Mouse (Mus musculus) intestine, postnatal 0 days (tissue): ENCODE results near the gene Ccnl2. TPM values are rescaled to one million over a fixed set of nuclear protein-coding genes. Genes with fewer than 3 reads are reported as not detected.

ENCODE experiments used
- ATAC-seq: fragments of 200-750 bp; cut with Nextera tagmentation; 2 replicates; pipeline ENCODE4 v1.8.0; 2017; ENCODE audit warnings: mild to moderate bottlenecking, moderate TSS enrichment, moderate library complexity
- H3K27ac ChIP-seq: fragments of 300-500 bp; sonication (generic); 2 replicates; pipeline ENCODE4 v1.5.1; 2014; ENCODE audit warnings: mild to moderate bottlenecking, low read depth, low read length, moderate library complexity
- H3K27me3 ChIP-seq: fragments of 300-500 bp; sonication (generic); replicated peaks from 2 replicates; pipeline ENCODE4 v1.6.1; 2014; ENCODE audit warnings: low read length, mixed read lengths; ENCODE audit not compliant: control insufficient read depth, insufficient read depth
- H3K36me3 ChIP-seq: fragments of 300-500 bp; sonication (generic); 2 replicates; pipeline ENCODE4 v1.6.1; 2014; ENCODE audit warnings: mild to moderate bottlenecking, moderate library complexity; ENCODE audit not compliant: control insufficient read depth, insufficient read depth
- H3K4me1 ChIP-seq: fragments of 300-500 bp; sonication (generic); replicated peaks from 2 replicates; pipeline ENCODE4 v1.6.1; 2014; ENCODE audit warnings: antibody characterized with exemption, low read length, mixed read lengths; ENCODE audit not compliant: control insufficient read depth, insufficient read depth
- H3K4me2 ChIP-seq: fragments of 300-500 bp; sonication (generic); replicated peaks from 2 replicates; pipeline ENCODE4 v1.6.1; 2014; ENCODE audit warnings: low read depth, mild to moderate bottlenecking, moderate library complexity
- H3K4me3 ChIP-seq: fragments of 300-500 bp; sonication (generic); 2 replicates; pipeline ENCODE4 v1.5.1; 2014; ENCODE audit warnings: low read depth, low read length
- H3K9ac ChIP-seq: fragments of 300-500 bp; sonication (generic); 2 replicates; pipeline ENCODE4 v1.6.1; 2014; ENCODE audit warnings: mild to moderate bottlenecking, low read depth, low read length
- H3K9me3 ChIP-seq: fragments of 300-500 bp; sonication (generic); 2 replicates; pipeline ENCODE4 v1.6.1; 2016; ENCODE audit warnings: mixed run types; ENCODE audit not compliant: control insufficient read depth
- CTCF ChIP-seq: sonication (generic); IDR thresholded peaks from 2 replicates; pipeline ENCODE4 v1.5.1; 2016; ENCODE audit warnings: low read depth, mild to moderate bottlenecking, control low read depth, antibody characterized with exemption, moderate library complexity
- WGBS: fragments of 180-500 bp; shearing (Covaris S2); extraction: QIAGEN DNeasy Blood & Tissue Kit; methylation state at CpG from one replicate; pipeline ENCODE4 v1.1.7; 2014; 5-methylcytosine and 5-hydroxymethylcytosine counted together
- polyA plus RNA-seq: library from polyadenylated mRNA; unstranded; fragments of >200 nt; fragmentation: Nextera tagmentation; extraction: Ambion mirVana; gene quantifications from 2 replicates; pipeline ENCODE4 v1.2.1, GENCODE M21; 2015

Ccnl2 gene
- polyA plus RNA-seq, 1 experiment from 2014 or later = 54.7 TPM

DNA sequence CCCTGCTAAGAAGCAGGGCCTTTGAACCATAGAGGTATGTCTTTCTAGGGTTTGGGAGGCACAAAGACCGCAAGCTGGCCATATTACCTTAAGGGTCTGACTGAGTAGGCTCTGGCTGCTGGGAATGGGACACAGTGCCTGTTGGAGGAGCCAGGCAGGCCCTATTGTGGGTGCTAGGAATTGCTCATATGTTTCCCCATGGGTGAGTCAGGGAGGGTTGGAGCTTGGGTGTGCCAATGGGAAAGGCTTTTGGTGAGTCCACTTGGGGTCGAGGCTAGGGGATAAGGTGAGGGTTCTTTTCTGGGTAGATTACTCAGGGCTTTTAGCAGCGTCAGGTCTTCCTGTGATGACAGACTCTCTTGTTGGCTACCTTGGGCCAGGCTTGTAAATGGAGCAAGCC, 39.1 kb downstream of the Ccnl2 start:
- Histone ChIP-seq H3K36me3 (peaks cover 26% of the 10 kb centered on the region), H3K27me3 (no peaks in the 10 kb centered on the region), H3K4me1 (peaks cover 6% of the 10 kb centered on the region; the same call in 1 of the 2 replicates), H3K27ac (no peak overlapping the region), H3K4me3 (no peak overlapping the region), H3K4me2 (no peak overlapping the region), H3K9ac (no peak overlapping the region), H3K9me3 (no peaks in the 10 kb centered on the region)
- 85% methylated on average over 3 of the region's 3 CpGs for WGBS
- no peak for ATAC-seq
- TF ChIP-seq CTCF = no peak

- H3K27ac ChIP-seq = no peak overlapping the region; the same call in 1 of the 2 replicates
- H3K9ac ChIP-seq = no peak overlapping the region
- H3K27me3 ChIP-seq = no peaks in the 10 kb centered on the region
- no peak overlapping the region for H3K4me2 ChIP-seq
- H3K4me1 ChIP-seq = peaks cover 6% of the 10 kb centered on the region; the same call in 1 of the 2 replicates
- no peak overlapping the region for H3K4me3 ChIP-seq
- no peak for TF ChIP-seq CTCF
- WGBS = 68% methylated on average over 2 of the region's 2 CpGs
- no peak for ATAC-seq
- peaks cover 31% of the 10 kb centered on the region for H3K36me3 ChIP-seq
- H3K9me3 ChIP-seq = no peaks in the 10 kb centered on the region
These were observed 39.7 kb downstream of the Ccnl2 start for GRCm38 (mm10) chr4:155851951-155852411.

DNA sequence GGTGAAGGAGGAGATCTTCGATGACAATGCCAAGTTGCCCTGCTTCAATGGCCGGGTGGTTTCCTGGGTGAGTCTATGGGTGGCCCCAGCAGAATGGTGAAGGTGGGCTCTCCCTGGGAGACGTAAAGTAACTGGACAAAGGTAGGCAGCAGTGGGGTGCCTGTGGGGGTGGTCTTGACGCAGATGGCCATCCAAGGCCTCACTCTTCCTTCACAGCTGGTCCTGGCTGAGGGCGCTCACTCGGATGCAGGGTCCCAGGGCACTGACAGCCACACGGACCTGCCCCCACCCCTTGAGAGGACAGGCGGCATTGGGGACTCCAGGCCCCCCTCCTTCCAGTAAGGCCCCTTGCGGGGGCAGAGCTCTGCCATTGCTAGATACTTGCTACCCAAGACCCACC, 41.1 kb downstream of the Ccnl2 start:
- H3K4me2 ChIP-seq = no peak overlapping the region
- TF ChIP-seq CTCF = no peak
- peaks cover 44% of the 10 kb centered on the region for H3K36me3 ChIP-seq
- H3K9ac ChIP-seq = no peak overlapping the region
- H3K4me1 ChIP-seq = peaks cover 6% of the 10 kb centered on the region; the same call in 1 of the 2 replicates
- no peak for ATAC-seq
- no peaks in the 10 kb centered on the region for H3K27me3 ChIP-seq
- no peak overlapping the region for H3K27ac ChIP-seq
- no peak overlapping the region for H3K4me3 ChIP-seq
- 88% methylated on average over 9 of the region's 9 CpGs for WGBS
- H3K9me3 ChIP-seq = no peaks in the 10 kb centered on the region

DNA sequence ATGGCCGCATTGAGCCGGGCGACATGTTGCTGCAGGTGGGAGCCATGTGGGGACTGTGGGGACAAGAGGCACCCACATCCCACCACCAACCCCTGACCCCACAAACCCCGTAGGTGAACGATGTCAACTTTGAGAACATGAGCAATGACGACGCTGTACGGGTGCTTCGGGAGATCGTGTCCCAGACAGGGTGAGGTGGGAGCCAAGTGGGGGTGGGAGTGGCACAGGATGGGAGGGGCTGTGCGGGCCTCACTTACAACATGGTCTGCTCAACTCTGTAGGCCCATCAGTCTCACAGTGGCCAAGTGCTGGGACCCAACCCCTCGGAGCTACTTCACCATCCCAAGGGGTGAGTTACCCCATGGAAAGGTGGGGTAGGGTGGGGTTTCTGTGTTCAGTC, 42.7 kb downstream of the Ccnl2 start:
- Histone ChIP-seq H3K4me3 (no peak overlapping the region), H3K4me2 (no peak overlapping the region), H3K27me3 (no peaks in the 10 kb centered on the region), H3K4me1 (no peaks in the 10 kb centered on the region), H3K36me3 (peaks cover 56% of the 10 kb centered on the region), H3K9me3 (no peaks in the 10 kb centered on the region), H3K9ac (no peak overlapping the region), H3K27ac (no peak overlapping the region)
- WGBS = 92% methylated on average over 12 of the region's 12 CpGs
- ATAC-seq = no peak
- no peak for TF ChIP-seq CTCF

DNA sequence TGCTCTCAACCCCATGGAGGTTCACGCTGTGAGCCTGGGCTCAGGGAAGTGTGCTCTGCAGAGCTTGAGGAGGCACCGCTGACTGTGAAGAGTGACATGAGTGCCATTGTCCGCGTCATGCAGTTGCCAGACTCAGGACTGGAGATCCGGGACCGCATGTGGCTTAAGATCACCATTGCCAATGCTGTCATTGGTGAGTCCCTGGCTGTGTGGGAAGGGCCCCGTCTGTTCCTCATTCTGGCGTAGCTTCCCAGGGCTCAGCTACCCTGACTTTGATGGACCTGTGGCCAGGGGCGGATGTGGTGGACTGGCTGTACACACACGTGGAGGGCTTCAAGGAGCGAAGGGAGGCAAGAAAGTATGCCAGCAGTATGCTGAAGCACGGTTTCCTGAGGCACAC, 43.8 kb downstream of the Ccnl2 start:
- H3K4me3 ChIP-seq = no peak overlapping the region
- ATAC-seq = no peak
- WGBS = 94% methylated on average over 12 of the region's 12 CpGs
- H3K4me2 ChIP-seq = no peak overlapping the region
- no peak overlapping the region for H3K27ac ChIP-seq
- H3K4me1 ChIP-seq = no peaks in the 10 kb centered on the region
- H3K36me3 ChIP-seq = peaks cover 56% of the 10 kb centered on the region
- no peak overlapping the region for H3K9ac ChIP-seq
- no peaks in the 10 kb centered on the region for H3K27me3 ChIP-seq
- H3K9me3 ChIP-seq = no peaks in the 10 kb centered on the region
- TF ChIP-seq CTCF = no peak

GRCm38 (mm10) chr4:155856881-155857280, 44.6 kb downstream of the Ccnl2 start:
- H3K36me3 ChIP-seq = peaks cover 58% of the 10 kb centered on the region
- no peak overlapping the region for H3K27ac ChIP-seq
- no peak for ATAC-seq
- H3K4me3 ChIP-seq = no peak overlapping the region
- no peak for TF ChIP-seq CTCF
- H3K4me1 ChIP-seq = no peaks in the 10 kb centered on the region
- H3K4me2 ChIP-seq = no peak overlapping the region
- H3K9ac ChIP-seq = no peak overlapping the region
- WGBS = 83% methylated on average over 3 of the region's 3 CpGs
- H3K27me3 ChIP-seq = no peaks in the 10 kb centered on the region
- H3K9me3 ChIP-seq = no peaks in the 10 kb centered on the region

DNA sequence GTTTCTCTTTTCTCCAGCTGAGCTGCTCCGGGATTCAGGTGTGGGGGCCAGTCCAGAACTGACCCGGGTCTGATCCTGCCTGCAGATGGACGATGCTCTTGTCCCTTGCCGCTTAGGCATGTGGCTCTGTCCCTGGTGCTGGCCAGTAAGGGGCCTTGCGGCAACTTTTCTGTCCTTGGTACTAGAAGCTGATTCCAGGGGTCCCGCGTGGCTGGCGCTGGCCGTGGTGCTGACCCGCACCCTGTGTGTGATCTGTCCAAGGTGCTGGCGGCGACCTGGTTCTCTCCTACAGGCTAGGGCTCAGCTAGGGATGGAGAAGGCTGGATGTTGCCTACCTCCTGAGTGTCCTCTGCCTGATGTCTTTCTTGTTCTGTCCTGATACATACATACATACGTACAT, 47.0 kb downstream of the Ccnl2 start:
- no peak overlapping the region for H3K9ac ChIP-seq
- no peaks in the 10 kb centered on the region for H3K9me3 ChIP-seq
- H3K4me3 ChIP-seq = no peak overlapping the region
- no peaks in the 10 kb centered on the region for H3K27me3 ChIP-seq
- H3K27ac ChIP-seq = no peak overlapping the region
- H3K36me3 ChIP-seq = peaks cover 52% of the 10 kb centered on the region
- H3K4me2 ChIP-seq = no peak overlapping the region
- peak; percentile 20; the same call in 1 of the 2 replicates for TF ChIP-seq CTCF
- WGBS = 19% methylated on average over 13 of the region's 13 CpGs
- no peak for ATAC-seq
- H3K4me1 ChIP-seq = no peaks in the 10 kb centered on the region
